Mouse (Mus musculus): ENCODE data around the gene Gfi1b.

Gfi1b gene

DNA sequence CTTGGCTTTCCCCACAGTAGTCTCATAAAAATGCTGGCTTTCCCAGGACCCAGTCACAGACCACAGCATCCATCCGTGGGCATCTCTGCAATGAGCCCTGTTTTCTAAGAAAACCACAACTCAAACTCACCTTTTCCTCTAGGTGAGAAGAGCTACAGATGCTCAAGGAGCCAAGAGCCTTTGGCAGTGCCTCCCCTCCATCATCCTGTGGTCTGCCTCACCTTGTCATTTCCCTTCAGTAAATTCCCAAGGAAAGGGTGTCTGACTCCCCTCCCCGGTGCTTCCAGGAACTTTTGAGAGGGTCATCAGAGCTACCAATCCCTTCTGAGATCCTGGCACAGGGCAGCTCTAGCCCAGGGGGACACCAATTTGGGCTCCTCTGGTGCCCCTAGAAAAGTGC, 671 bp downstream of the Gfi1b start:
- no peak for DNase-seq

DNA sequence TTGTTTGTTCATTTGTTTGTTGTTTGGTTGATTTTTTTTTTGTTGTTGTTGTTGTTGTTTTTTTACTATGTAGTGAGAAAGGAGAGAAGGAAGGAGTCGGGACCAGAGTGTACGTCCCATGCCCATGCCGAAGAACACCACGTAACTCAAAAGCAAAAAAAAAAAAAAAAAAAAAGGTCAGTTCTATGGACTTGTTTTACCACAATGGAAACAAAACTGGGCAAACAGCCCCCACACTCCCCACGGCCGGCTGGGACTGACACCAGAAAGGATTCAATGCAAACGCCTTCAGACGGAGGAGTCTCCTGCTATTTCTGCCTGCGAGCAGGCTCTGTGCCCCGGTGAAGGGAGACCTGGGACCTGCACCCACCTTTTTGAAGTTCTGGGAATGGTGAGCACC, 1.3 kb downstream of the Gfi1b start:
- DNase-seq = no peak

DNA sequence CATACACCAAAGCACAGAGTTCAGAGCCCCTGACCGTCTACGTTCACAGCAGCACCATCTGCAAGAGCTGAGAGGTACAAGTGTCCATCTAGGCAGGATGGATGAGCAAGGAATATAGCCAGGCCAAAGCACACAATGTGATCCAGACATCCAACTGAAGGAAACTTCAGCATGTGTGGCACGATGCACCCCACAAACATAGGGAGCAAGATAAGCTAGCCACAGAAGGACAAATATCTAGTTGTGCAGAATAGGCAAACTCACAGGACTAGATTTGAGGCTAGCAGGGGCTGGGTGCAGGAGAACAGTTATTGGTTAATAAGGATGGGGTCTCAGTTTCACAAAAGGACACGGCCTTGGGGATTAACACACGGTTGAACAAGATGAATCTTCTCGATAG, 2.4 kb downstream of the Gfi1b start:
- no peak for DNase-seq

DNA sequence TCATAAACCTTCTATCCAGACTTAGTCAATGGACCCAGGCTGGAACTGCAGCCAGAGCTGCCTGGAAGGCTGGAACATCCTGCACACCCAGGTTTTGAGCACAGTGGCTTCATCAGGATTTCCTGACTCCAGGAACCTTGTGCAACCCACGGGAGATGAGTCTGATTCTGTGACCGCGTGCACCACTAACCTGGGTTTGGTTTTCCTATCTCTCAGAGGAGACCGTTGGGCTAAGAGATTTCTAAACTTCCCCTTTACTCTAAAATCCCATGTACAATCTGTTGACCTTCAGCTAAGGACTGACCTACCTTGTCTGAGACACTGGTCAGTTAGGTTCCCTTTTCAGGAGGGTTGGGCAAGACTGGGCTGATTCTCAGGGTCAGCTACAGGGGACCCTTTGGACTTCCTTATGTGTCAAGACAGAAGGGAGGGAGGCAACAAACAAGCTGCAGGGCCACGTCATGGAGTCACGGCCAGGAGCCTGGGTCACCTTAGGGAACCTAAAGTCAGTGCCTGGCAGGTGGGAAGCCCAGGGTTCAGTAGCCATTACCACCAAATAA, 2.9 kb downstream of the Gfi1b start:
- DNase-seq = no peak

DNA sequence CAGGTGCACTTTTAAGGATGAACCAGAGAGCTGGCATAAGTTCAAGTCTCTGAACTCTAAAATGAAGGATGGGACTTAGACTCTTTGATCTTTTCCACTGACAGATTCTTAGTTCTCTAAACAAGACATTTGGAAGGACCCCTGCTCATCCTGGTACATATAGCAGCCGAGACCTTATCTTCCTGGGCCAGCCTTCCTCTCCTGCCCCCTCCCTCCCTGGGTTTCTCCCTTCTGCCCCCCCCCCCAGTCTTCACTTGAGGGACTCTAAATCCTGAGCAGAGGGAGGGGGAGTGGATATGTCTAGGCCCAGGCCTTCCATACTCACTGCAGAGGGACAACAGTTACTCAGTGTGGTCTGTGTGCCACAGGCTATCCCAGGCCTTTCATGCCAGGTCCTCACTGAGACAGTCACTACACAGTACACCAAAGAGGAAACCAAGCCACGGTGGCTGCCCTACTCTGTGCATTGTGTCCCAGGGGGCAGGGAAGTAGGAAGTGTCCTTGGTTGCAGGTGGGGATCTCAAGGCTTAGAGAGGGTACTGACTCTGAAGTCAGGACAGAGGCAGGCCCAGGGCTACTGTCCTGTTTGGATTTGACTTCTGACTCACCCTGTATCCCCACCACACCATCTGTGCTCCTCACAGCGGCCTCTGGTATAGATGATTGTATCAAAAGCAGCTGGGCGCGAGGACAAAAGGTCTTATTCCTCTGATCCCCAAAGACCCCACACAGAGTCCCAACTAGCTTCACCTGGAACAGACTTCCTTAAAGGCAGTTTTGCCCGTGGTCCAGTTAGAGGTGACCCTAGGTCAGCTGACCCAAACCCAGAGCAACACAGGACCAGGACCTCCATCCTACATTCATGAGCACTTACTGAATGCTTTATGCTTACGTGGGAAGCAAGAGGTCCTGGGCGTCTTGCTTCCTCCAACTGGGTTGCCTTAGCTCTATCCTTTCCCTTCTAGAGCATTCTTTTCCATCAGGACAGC, 4.0 kb downstream of the Gfi1b start:
- DNase-seq = no peak

DNA sequence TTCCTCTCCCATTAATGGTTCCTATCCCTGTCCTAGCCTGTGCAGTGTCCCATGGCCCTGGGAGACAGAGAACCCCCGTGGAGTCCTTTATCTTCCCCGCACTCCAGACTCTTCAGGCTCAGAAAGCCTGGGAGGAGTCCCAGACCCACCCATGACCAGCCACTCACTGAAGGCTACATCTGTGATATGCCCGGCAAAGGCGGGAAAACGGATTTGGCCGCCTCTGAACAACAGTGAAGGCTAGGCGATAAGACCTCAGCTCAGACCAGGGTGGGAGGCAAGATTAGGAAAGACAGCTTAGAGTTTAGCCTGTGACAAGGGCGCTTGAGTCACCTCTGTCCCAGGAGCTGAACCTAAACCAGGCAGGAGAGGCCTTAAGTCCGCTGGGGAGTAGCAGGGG, 4.9 kb downstream of the Gfi1b start:
- DNase-seq = no peak

DNA sequence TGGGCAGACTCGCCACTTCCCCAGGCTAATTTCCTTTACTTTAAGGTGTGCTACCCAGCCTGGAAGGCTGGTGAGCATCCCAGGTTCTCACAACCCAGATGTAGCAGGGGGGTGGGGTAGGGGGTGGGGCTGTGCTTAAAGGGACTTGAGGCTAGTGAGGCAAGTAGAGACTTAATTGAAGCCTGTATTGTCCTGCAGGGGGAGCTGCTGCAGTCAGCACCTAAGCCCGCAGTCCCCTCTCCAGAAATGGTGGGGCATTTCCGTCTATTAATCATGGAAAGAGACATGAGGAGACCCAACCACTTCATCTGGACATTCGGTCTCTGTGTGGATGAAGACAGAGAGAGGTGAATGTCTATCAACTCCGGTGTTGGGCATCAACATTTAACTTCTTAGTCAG, 5.4 kb downstream of the Gfi1b start:
- DNase-seq = no peak

DNA sequence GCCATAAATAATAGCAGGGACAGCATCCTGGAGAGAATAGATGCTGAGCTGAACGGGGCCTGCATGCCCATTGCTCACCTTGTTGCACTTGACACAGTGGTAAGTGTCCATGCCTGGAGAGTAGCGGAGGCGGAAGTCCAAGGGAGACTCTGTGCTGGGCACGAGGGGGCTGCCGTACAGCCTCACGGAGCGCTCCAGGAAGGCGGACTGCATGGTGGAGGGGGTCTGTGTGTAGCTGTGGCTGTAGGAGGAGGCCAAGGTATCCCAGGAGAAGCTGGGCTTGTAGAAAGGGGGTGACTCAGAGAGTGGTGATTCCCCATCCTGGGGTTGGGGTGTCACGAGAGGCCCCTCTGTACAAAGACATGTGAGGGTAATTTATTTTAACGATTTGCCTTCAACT, 8.2 kb downstream of the Gfi1b start:
- no peak for DNase-seq

DNA sequence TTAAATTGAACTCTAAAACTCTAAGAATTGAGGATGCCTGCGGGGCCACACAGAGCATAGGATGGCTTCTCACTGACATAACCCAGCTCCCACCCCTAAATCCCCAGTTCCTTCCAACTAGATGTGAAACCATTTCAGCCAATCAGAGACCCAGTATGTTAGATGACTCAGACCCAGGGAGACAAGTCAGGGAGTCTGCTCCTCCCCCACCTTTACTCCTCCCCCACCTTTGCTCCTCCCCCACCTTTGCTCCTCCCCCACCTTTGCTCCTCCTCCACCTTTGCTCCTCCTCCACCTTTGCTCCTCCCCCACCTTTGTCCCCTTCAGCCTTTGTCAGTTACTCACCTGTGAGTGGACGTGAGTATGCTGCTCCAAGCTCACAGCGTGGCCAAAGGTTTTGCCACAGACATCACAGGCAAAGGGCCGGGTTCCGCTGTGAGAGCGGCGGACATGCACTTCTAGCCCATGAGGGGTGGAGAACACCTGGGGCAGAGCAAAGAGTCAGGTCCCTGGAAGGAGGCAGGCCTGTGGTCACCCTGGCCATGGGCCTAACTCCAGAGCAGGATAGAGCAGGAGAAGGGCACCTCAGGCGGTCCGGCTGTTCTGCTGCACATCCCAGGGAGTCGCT, 9.2 kb downstream of the Gfi1b start:
- no peak for DNase-seq

DNA sequence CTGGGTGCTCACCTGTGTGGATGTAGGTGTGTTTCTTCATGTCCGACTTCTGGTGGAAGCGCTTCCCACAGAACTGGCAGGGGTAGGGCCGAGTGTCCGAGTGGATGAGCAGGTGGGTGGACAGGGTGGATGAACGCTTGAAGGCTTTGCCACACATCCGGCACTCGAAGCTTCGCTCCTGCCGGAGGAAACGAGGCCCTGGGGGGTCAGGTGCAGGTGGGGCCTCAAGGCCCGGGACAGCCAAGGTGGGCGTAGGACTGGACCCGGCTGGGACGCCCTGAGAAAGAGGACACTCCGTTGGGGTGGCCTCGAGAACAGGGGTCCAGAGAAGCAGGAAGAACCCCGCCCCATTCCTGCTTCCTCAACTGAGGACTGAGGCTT, 10.4 kb downstream of the Gfi1b start:
- no peak for DNase-seq

DNA sequence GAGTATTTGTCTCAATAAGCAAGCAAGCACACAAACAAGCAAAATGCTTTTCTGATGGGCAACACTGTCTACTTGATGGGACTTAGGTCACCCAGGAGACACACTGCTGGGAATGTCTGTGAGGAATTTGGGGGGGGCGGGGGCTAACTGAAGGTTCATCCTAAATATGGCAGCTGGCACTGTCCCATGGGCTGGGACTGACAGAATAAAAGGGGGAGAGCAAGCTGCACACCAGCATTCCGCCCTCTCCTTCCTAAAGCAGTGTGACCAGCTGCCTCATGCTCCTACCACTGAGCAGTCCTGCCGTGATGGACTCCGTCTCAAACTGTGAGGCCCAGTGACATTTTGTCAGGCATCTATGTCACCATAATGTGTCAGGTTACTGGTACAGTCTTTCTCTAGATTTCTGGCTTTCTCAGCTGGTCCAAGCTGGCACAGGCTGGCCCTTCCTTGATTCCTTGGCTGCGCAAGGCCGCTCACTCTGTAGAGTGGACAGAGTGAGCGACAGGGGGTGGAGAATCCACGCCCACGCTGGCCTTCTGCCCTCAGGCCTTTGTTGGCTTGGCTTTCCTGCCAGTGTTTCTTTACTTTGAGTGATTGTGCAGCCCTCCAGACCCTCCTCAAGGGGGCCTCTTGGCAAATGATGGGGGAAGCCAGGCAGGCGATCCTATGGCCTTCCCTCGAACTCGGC, 10.9 kb downstream of the Gfi1b start:
- no peak for DNase-seq

DNA sequence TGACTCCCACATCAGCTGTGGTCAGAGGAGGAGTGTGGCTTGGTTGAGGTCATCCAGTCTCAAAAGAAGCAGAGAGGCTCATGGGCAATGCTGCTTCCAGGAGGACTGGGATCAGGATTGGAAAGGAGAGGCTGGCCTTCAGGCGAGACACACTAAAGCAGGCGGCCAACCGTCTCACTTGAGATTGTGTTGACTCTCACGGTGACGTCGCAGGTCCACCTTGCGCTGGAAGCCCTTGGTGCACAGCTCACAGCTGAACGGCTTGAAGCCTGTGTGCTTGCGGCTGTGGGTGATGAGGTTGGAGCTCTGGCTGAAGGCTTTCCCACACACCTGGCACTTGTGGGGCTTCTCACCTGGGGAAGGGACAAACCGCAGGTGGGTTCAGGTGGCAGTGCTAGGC, 11.9 kb downstream of the Gfi1b start:
- DNase-seq = no peak

DNA sequence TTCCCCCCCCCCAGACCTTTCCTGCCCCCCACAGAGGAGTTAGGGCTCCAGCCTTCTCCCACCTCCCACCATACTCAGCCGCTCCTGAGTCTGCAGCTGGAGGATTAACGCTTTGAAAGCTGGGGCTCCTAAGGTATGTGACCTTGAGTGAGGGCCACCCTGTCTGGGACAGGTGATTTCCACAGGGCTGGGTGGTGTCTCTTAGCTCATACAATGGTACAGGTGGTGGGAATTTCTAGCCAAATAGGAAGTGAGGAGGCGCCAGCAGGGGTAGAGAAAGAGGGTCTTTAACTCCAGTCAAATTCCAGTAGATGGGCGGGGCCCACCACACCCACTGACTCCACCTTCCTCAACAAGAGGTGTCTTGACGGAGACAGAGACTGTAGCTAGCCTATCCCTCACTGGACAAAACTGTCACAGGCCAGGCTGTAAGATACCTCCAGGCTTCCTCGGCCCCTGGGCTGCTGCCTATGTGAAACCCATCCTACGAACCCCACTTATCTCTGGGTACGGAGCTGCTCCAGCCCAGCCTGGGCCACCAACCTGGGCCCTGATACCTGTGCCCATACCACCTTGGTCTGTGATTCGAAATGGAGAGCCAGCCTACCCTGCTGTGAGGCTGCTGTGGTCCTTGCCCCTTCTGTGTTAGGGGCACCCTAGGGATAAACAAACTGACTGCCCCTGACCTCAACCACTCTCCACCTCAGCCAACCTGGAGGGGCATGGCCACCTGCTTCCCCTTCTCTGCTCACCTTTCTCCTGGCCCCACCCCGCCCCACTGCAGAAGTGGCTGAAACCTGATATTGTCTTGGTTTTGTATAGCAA, 14.2 kb downstream of the Gfi1b start:
- DNase-seq = no peak

DNA sequence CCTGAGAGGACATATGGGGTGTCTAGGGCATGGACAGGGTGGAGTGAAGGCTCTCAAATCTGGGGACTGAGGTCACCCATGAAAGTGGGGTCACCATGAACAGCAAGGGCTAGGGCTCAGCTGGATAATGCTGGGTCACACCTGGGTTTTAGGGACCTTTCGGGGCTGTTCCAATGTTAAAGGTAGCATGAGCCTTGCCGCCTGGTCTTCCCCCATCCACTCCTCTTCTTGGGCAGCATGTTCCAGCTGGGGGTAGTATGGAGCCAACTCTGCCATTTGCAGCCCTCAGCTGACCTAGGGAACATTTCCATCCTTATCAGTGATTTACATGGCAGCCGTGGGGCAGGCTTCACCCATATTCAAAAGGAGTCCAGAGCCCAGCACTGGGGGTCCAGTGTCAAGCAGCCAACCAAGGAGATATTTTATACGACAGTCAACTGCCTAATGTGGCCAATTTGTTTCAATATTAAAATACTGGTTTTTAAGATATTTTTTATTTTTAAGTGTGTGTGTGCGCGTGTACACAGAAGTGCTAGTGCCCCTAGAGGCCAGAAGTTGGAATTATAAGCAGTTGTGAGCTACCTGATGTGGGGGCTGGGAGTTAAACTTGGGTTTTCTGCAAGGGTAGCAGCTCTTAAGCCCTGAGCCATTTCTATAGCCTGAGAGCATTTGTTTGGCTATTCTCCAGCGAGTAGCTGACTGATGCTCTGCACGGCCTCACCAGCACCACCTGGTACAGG, 15.0 kb downstream of the Gfi1b start:
- DNase-seq = no peak

DNA sequence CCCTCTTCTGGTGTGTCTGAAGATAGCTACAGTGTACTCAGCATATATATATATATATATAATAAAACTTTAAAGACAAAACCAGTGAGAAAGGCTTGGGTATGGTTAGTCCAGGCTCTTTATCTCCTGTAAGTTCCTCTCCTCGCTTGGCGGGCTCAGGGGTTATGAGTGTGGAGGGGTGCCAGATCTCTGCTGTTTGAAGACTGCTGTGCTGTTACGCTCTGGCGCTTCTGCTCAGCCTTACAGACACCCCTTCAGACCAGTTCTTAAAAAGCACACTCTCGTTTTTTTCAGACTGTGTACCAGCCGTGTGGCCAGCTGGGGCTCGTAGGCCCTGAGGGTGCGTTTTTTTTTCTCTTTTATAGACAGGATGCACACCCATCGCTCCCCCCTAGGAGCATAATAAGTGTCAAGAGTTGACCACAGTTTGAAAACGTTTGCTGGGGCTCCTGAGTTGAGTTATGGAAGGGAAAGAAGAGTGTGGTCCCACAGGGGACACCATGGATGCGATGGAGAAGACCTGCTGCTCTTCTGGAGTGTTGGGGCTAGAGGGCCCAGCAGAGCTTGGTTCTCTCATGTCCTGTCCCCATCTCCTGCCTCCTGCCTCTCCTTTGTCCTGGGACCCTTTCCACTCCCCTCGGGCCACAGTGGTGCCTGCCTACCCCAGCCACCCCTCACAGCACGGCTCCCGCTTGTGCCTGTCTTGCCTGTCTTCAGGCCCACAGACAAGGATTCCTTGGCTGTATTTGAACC, 15.8 kb downstream of the Gfi1b start:
- DNase-seq = no peak

DNA sequence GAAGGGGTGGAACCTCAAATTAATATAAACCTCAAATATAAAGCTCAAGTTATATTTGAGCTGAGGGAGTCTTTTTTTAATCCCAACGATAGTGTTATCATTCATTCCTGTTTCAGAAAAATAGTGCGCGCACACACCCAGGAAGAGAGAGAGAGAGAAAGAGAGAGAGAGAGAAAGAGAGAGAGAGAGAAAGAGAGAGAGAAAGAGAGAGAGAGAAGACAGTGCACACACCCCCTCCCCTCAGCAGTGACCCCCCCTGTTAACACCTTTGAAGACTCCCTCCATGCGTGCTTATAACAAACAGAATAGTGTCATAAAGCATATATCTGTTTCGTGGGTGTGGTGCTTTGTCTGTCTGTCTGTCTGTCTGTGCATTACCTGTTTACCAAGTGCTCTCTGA, 18.2 kb downstream of the Gfi1b start:
- DNase-seq = no peak

DNA sequence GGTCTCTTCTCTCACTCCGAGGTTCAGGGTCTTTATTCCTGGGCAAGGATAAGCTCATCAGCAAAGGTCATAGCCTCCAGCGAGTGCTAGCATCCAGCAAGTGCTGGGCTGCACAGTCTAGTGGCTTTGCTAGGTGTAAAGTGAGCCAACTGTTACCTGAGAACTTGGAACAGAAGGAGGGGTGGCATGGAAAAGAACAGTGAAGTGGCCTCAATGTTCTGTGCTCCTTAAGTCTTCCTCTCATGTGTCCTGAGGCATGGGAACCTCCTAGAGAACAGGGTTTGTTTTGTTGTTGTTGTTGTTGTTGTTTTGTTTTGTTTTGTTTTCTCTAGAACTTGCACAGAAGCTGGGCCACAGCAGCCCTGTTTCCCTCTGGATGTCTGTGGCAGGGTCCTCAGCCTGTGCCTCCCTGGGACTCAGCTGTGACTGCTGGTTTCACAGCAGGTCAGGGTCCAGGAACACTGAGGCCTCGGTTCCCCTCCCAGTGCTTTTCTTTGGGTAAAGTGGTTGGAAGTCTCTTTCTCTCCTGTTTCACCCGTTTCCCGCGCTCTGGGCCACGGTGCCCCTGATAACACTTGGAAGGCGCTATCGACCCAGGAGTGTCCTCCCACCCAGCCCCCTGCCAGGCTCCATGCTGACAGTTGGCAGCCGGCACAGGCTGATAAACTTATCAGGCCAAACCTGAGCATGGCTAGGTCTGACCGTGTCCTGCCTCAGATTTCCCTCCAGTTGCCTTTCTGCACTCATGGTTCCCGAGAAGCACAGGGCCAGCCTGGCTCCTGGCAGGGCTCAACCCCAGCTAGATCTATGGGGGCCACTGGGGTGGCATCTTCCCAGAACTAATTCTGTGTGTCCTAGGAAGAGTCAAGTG, 19.8 kb downstream of the Gfi1b start:
- DNase-seq = no peak

DNA sequence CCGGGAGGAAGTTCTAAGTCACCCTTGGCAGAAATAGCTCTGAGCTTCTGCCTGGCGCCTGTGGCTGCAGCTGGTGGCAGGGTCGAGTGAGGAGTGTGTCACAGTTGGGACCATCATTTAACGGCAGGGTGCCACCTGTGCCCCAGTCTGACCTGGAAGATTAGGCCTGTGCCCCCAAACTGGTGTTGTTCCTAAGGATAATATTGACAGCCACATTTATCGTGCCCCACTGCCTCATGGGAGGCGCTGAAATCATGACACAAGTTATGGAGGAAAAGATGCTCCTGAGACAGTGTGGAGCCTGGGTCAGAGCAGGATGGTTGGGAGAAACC, 22.2 kb downstream of the Gfi1b start:
- no peak for DNase-seq

DNA sequence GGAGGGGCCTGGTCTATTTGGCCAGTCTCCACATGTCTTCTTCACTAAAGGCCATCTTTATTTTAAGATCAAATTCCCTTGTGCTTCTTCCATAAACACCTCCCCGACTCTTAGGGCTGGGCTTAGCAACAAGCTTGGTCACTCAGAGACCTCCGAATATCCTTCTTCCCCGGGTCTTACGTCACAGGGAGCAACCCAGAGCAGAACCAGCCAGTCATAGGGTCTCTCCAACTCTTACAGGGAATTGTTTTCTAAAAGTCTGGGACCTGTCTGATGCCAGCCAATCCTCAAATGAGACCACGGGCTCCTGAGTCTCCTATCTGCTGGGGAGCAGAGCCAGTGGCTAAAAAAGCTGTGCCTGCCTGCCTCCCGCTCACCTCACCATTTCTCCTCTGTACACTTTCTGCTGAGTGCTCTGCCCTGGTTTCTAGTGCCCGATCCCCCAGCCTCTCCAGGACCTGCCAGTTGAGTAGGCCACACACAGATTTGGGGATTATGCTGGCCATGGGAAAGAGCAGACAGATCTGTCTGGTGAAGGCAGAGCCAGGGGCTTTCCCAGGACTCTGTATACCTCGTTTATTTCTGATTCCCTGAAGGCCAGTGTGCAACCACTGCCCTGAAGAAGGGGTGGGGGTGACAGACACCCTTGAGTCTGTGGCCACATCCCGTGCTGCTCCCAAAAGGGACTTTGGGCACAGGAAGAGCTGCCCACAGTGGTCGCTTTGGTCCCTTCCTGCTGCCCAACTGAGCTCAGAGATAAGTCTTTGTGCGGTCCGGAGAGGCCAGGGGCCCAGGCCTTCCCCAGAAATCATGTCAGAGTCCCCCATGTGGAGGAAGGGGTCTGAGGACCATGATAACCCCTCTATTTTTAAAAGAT, 22.9 kb downstream of the Gfi1b start:
- DNase-seq = no peak
